Mouse (Mus musculus): ENCODE results near the gene Kat6b. TPM values are rescaled to one million over a fixed set of nuclear protein-coding genes. Genes with fewer than 3 reads are reported as not detected.

The Kat6b gene
- polyA plus RNA-seq, 1 experiment from 2014 or later: 33.0 TPM

GRCm38 (mm10) chr14:21574686-21575309, 93.6 kb downstream of the Kat6b start:
- Histone ChIP-seq H3K4me2 (no peak overlapping the region), H3K27ac (no peak overlapping the region), H3K9me3 (replicated peaks) (no peaks in the 10 kb centered on the region), H3K4me3 (no peak overlapping the region), H3K4me1 (peaks cover 14% of the 10 kb centered on the region), H3K9ac (no peak overlapping the region), H3K27me3 (no peaks in the 10 kb centered on the region), H3K36me3 (ENCODE audit: poor library complexity, severe bottlenecking) (no peaks in the 10 kb centered on the region)
- 83% methylated on average over 8 of the region's 8 CpGs for WGBS
- ATAC-seq: no peak

- no peak overlapping the region for H3K4me2 ChIP-seq
- ATAC-seq: no peak
- H3K9ac ChIP-seq: no peak overlapping the region
- H3K9me3 ChIP-seq (replicated peaks): no peaks in the 10 kb centered on the region
- no peak overlapping the region for H3K27ac ChIP-seq
- peaks cover 34% of the 10 kb centered on the region for H3K4me1 ChIP-seq
- WGBS: 69% methylated on average over 8 of the region's 8 CpGs
- no peaks in the 10 kb centered on the region for H3K36me3 ChIP-seq (ENCODE audit: poor library complexity, severe bottlenecking)
- no peaks in the 10 kb centered on the region for H3K27me3 ChIP-seq
- no peak overlapping the region for H3K4me3 ChIP-seq
These were observed 95.6 kb downstream of the Kat6b start for GRCm38 (mm10) chr14:21576867-21577266.

- peaks cover 70% of the 10 kb centered on the region for H3K4me1 ChIP-seq
- no peaks in the 10 kb centered on the region for H3K36me3 ChIP-seq (ENCODE audit: poor library complexity, severe bottlenecking)
- 4% methylated on average over 4 of the region's 4 CpGs for WGBS
- no peak overlapping the region for H3K4me3 ChIP-seq
- H3K9ac ChIP-seq: no peak overlapping the region
- no peaks in the 10 kb centered on the region for H3K27me3 ChIP-seq
- no peaks in the 10 kb centered on the region for H3K9me3 ChIP-seq (replicated peaks)
- peak; percentile 42; the same call in 1 of the 2 replicates for ATAC-seq
- no peak overlapping the region for H3K4me2 ChIP-seq
- H3K27ac ChIP-seq: no peak overlapping the region
These were observed 100.0 kb downstream of the Kat6b start for GRCm38 (mm10) chr14:21581198-21581597.

DNA sequence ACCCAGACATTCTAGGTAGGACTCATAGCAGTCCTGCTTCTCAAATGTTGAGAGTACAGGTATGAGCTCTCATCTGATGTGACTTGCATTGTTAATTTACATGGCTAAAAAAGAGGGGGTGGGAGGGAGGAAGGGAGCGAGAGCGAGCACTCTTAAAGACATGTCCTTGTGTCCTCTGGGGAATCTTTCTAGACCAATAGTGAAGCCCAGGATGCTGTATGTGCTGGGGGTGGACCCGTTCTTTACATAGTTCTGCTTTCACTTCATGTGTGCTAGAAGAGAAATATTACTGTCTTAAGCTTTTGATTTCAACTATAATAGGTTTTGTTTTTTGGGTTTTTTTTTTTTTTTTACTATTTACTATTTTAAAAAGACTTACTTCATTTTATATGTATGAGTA, 101.1 kb downstream of the Kat6b start:
- H3K36me3 ChIP-seq (ENCODE audit: poor library complexity, severe bottlenecking): no peaks in the 10 kb centered on the region
- peaks cover 77% of the 10 kb centered on the region for H3K4me1 ChIP-seq

DNA sequence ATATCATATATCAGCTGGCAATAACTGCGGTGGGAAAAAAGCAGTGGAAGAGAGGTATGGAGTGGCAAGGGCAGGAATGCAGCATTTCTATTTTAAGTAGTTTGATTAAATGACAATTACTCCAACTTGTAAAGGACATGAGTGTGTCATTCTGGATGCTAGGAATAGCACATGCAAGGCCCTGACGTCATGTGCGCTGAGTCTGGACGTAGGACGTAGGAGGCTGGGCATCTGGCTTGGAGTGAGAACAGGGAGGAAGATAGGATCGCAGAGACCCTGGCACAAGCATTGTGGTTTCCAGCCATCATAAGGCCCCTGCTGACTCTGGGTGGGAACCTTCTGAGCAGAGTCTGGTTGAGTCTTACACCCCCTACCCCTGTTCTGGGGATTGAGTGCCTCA, 101.8 kb downstream of the Kat6b start:
- Histone ChIP-seq H3K27ac (peak overlapping the region; percentile 11; the same call in 1 of the 2 replicates), H3K4me1 (peaks cover 76% of the 10 kb centered on the region), H3K27me3 (no peaks in the 10 kb centered on the region), H3K36me3 (ENCODE audit: poor library complexity, severe bottlenecking) (no peaks in the 10 kb centered on the region), H3K9me3 (replicated peaks) (no peaks in the 10 kb centered on the region), H3K4me3 (no peak overlapping the region), H3K9ac (no peak overlapping the region), H3K4me2 (no peak overlapping the region)
- ATAC-seq: no peak
- WGBS: 55% methylated on average over 6 of the region's 6 CpGs

More for the DNA sequence above, 101.1 kb downstream of the Kat6b start:
- H3K27ac ChIP-seq: no peak overlapping the region
- no peak overlapping the region for H3K4me2 ChIP-seq
- WGBS: 87% methylated on average over 3 of the region's 3 CpGs
- H3K9me3 ChIP-seq (replicated peaks): no peaks in the 10 kb centered on the region
- H3K9ac ChIP-seq: no peak overlapping the region
- no peak for ATAC-seq
- H3K27me3 ChIP-seq: no peaks in the 10 kb centered on the region
- no peak overlapping the region for H3K4me3 ChIP-seq

DNA sequence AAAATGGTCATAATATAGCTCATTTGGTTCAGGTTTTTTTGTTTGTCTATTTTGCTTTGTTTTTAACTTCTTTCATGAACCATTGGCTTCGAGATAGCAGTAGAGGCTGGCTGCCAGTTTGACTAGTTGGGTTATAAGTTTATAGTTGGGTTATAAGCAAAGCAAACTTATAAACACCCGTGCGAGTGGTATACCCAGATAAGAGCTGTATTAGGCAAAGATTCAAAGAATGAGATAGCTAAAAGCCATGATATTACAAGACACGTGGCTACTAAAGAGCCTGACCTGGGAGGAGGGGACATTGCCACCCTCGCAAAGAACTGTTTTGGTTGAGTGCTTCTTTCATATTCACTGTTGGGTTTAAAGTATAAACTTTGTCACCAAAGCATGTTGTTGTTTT, 102.6 kb downstream of the Kat6b start:
- H3K9ac ChIP-seq: no peak overlapping the region
- H3K36me3 ChIP-seq (ENCODE audit: poor library complexity, severe bottlenecking): no peaks in the 10 kb centered on the region
- peaks cover 73% of the 10 kb centered on the region for H3K4me1 ChIP-seq
- no peak overlapping the region for H3K27ac ChIP-seq
- 77% methylated on average over 5 of the region's 5 CpGs for WGBS
- no peak for ATAC-seq
- no peaks in the 10 kb centered on the region for H3K9me3 ChIP-seq (replicated peaks)
- no peaks in the 10 kb centered on the region for H3K27me3 ChIP-seq
- no peak overlapping the region for H3K4me3 ChIP-seq
- no peak overlapping the region for H3K4me2 ChIP-seq

GRCm38 (mm10) chr14:21584468-21585135, 103.4 kb downstream of the Kat6b start:
- Histone ChIP-seq H3K4me3 (no peak overlapping the region), H3K27ac (0 out of 2 replicates have a peak overlapping the region, but pooled peaks have one; percentile 40), H3K4me2 (no peak overlapping the region), H3K9me3 (replicated peaks) (no peaks in the 10 kb centered on the region), H3K9ac (no peak overlapping the region), H3K36me3 (ENCODE audit: poor library complexity, severe bottlenecking) (no peaks in the 10 kb centered on the region), H3K27me3 (no peaks in the 10 kb centered on the region), H3K4me1 (peaks cover 75% of the 10 kb centered on the region)
- ATAC-seq: no peak
- 8% methylated on average over 6 of the region's 6 CpGs for WGBS

GRCm38 (mm10) chr14:21585491-21586251, 104.4 kb downstream of the Kat6b start:
- ATAC-seq: no peak

GRCm38 (mm10) chr14:21586481-21587118, 105.4 kb downstream of the Kat6b start:
- no peak overlapping the region for H3K27ac ChIP-seq
- peaks cover 64% of the 10 kb centered on the region for H3K4me1 ChIP-seq
- no peaks in the 10 kb centered on the region for H3K9me3 ChIP-seq (replicated peaks)
- H3K36me3 ChIP-seq (ENCODE audit: poor library complexity, severe bottlenecking): 0 out of 2 replicates have a peak, but pooled peaks cover 5% of the 10 kb centered on the region
- ATAC-seq: no peak
- no peak overlapping the region for H3K4me2 ChIP-seq
- no peak overlapping the region for H3K4me3 ChIP-seq
- WGBS: 11% methylated on average over 4 of the region's 4 CpGs
- H3K27me3 ChIP-seq: no peaks in the 10 kb centered on the region
- H3K9ac ChIP-seq: no peak overlapping the region

More at GRCm38 (mm10) chr14:21585491-21586251, 104.4 kb downstream of the Kat6b start:
- Histone ChIP-seq H3K9me3 (replicated peaks) (no peaks in the 10 kb centered on the region), H3K4me3 (no peak overlapping the region), H3K4me1 (peaks cover 72% of the 10 kb centered on the region), H3K27me3 (no peaks in the 10 kb centered on the region), H3K9ac (no peak overlapping the region), H3K4me2 (no peak overlapping the region), H3K36me3 (ENCODE audit: poor library complexity, severe bottlenecking) (no peaks in the 10 kb centered on the region), H3K27ac (peak overlapping the region; percentile 20; the same call in 1 of the 2 replicates)
- 52% methylated on average over 8 of the region's 8 CpGs for WGBS

GRCm38 (mm10) chr14:21587931-21588330, 106.7 kb downstream of the Kat6b start:
- no peak overlapping the region for H3K27ac ChIP-seq
- peaks cover 57% of the 10 kb centered on the region for H3K4me1 ChIP-seq
- no peak overlapping the region for H3K9ac ChIP-seq
- no peak for ATAC-seq
- WGBS: 84% methylated on average over 2 of the region's 2 CpGs
- no peak overlapping the region for H3K4me2 ChIP-seq
- peaks cover 10% of the 10 kb centered on the region; the same call in 1 of the 2 replicates for H3K36me3 ChIP-seq (ENCODE audit: poor library complexity, severe bottlenecking)
- H3K4me3 ChIP-seq: no peak overlapping the region
- no peaks in the 10 kb centered on the region for H3K27me3 ChIP-seq
- no peaks in the 10 kb centered on the region for H3K9me3 ChIP-seq (replicated peaks)

DNA sequence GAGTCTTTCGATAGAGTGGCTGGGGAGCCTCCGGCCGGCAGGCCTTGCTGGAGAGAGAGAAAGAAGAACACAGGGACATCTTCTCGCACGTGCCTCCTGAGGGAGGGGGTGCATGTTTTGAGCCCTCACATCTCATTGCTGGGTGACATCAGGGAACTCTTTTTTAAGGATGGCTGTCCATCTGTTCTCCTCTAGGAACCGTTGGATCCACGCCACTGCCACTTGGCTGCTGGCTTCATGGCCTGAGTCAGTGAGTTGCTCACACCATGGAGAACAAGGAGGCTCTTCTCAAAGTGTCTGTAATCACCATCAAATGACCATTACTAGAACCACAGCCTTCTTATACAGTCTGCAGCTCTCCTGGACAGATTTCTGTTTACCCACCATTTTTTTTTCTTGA, 108.4 kb downstream of the Kat6b start:
- 78% methylated on average over 7 of the region's 7 CpGs for WGBS

GRCm38 (mm10) chr14:21590205-21590604, 109.0 kb downstream of the Kat6b start:
- Histone ChIP-seq H3K9me3 (replicated peaks) (no peaks in the 10 kb centered on the region), H3K36me3 (ENCODE audit: poor library complexity, severe bottlenecking) (peaks cover 10% of the 10 kb centered on the region; the same call in 1 of the 2 replicates), H3K4me2 (no peak overlapping the region), H3K4me3 (no peak overlapping the region), H3K9ac (no peak overlapping the region), H3K27me3 (no peaks in the 10 kb centered on the region), H3K27ac (no peak overlapping the region), H3K4me1 (peaks cover 37% of the 10 kb centered on the region)
- 98% methylated on average over 4 of the region's 4 CpGs for WGBS
- ATAC-seq: no peak

More for the DNA sequence above, 108.4 kb downstream of the Kat6b start:
- ATAC-seq: no peak
- Histone ChIP-seq H3K9ac (no peak overlapping the region), H3K9me3 (replicated peaks) (no peaks in the 10 kb centered on the region), H3K36me3 (ENCODE audit: poor library complexity, severe bottlenecking) (peaks cover 10% of the 10 kb centered on the region; the same call in 1 of the 2 replicates), H3K4me3 (no peak overlapping the region), H3K27me3 (no peaks in the 10 kb centered on the region), H3K4me1 (peaks cover 42% of the 10 kb centered on the region), H3K27ac (no peak overlapping the region), H3K4me2 (no peak overlapping the region)

Measured in forebrain, embryonic 13.5 days (tissue).